Mouse (Mus musculus): Measurements from ENCODE around the gene Bcl2l12. TPM values are rescaled to one million over a fixed set of nuclear protein-coding genes. Genes with fewer than 3 reads are reported as not detected.
A peak's percentile ranks its signal among the peaks of the same experiment; 100 is the strongest.

Gene Bcl2l12
- polyA plus RNA-seq, 1 experiment, result 13.3 TPM

DNA sequence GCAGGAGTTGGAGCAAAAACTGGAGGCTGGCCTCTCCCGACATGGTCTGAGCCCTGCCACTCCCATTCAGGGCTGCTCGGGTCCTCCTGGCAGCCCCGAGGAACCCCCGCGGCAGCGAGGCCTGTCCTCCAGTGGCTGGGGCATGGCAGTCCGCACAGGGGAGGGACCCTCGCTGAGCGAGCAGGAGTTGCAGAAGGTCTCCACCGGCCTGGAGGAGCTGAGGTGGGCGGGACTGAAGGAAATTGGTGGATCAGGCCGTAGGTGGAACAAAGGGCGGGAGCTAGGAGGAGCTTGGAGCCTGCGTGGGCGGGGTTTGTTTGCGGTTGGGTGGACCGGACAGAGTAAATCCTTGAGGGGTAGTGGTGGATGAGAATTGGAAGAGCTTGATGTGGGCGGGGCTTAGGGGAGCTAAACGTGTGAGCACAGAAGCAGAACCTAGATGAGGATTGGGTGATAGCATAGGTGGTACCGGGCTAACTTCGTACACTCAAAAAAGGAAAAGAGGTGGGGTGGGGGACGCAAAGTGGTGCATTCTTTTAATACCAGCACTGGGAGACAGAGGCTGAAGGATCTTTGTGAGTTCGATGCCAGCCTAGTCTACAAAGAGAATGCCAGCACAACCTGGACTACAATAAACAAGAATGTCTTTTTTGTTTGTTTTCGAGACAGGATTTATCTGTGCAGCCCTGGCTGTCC, 45.8 kb downstream of the Bcl2l12 start:
- H3K4me3 ChIP-seq, result peak overlapping the region; percentile 30
- H3ac ChIP-seq (ENCODE audit: control insufficient read depth, insufficient read length), result no peak overlapping the region
- peak overlapping the region; percentile 95 for H3K4me2 ChIP-seq (ENCODE audit: low read depth)
- H3K27me3 ChIP-seq (ENCODE audit: control insufficient read depth, insufficient read depth, insufficient read length), result peaks cover 17% of the 10 kb centered on the region
- H3K79me2 ChIP-seq (ENCODE audit: control insufficient read depth, insufficient read depth), result no peaks in the 10 kb centered on the region
- TF ChIP-seq POLR2A (IDR thresholded peaks at IDR 0.05; ENCODE audit: insufficient read length, low read depth) (peak; percentile 53), MYOG (IDR thresholded peaks at IDR 0.05; ENCODE audit: control insufficient read depth in 1 of 3, insufficient read depth in 1 of 3, insufficient read length in 2 of 3, low read depth in 2 of 3) (no peak)
- H3K36me3 ChIP-seq (ENCODE audit: control insufficient read depth, insufficient read depth), result no peaks in the 10 kb centered on the region

DNA sequence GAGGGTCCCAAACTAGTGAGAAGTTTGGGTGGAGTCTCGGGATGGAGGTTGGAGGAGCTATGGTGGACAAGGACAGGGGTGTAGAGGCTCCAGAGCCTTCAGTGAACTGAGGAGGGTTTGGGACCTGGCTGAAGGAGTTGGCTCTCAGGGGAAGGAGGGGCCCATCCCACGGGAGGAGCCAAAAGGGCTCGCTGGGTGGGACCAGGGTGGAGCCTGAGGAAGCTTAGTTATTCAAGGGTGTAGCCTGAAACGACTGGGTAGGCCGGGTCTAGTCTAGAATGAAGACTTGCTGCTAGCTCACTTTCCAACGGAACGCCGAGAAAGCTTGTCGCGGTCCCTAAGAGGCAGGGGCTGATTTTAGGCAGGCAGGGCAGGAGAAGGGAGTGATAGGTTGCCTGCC, 46.6 kb downstream of the Bcl2l12 start:
- H3ac ChIP-seq (ENCODE audit: control insufficient read depth, insufficient read length), result no peak overlapping the region
- TF ChIP-seq POLR2A (IDR thresholded peaks at IDR 0.05; ENCODE audit: insufficient read length, low read depth) (peak; percentile 46), E2F4 (IDR thresholded peaks at IDR 0.05; ENCODE audit: insufficient read depth) (no peak)
- no peaks in the 10 kb centered on the region for H3K36me3 ChIP-seq (ENCODE audit: control insufficient read depth, insufficient read depth)
- H3K4me3 ChIP-seq, result peak overlapping the region; percentile 30
- peaks cover 25% of the 10 kb centered on the region for H3K27me3 ChIP-seq (ENCODE audit: control insufficient read depth, insufficient read depth, insufficient read length)
- H3K4me2 ChIP-seq (ENCODE audit: low read depth), result peak overlapping the region; percentile 95
- no peaks in the 10 kb centered on the region for H3K79me2 ChIP-seq (ENCODE audit: control insufficient read depth, insufficient read depth)

DNA sequence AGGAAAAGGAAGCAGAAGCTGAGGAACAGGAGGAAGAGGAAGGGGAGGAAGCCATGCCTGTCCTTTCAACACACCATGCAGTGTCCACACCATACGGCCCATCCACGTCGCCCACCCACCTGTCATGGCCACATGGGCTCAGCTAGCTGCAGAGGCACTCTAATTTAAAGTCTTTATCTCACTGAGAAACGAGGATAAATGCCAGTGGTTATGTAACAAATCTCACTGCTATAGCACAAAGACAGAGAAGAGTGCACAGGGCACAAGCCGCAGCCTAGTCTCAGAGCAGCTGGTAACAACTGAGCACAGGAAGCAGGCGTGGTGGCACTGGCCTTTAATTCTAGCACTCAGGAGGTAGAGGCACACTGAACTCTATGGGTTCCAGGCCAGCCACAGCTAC, 48.6 kb downstream of the Bcl2l12 start:
- Histone ChIP-seq H3ac (ENCODE audit: control insufficient read depth, insufficient read length) (no peak overlapping the region), H3K79me2 (ENCODE audit: control insufficient read depth, insufficient read depth) (no peaks in the 10 kb centered on the region), H3K36me3 (ENCODE audit: control insufficient read depth, insufficient read depth) (no peaks in the 10 kb centered on the region), H3K27me3 (ENCODE audit: control insufficient read depth, insufficient read depth, insufficient read length) (peaks cover 35% of the 10 kb centered on the region), H3K4me2 (ENCODE audit: low read depth) (no peak overlapping the region), H3K4me3 (no peak overlapping the region)
- TF ChIP-seq MAX (IDR thresholded peaks at IDR 0.05; ENCODE audit: low read depth) (no peak), POLR2AphosphoS2 (IDR thresholded peaks at IDR 0.05; ENCODE audit: insufficient read length, low read depth) (no peak), POLR2A (IDR thresholded peaks at IDR 0.05; ENCODE audit: insufficient read length, low read depth) (no peak), E2F4 (IDR thresholded peaks at IDR 0.05; ENCODE audit: insufficient read depth) (no peak), TCF12 (IDR thresholded peaks at IDR 0.05; ENCODE audit: insufficient read depth, poor library complexity, severe bottlenecking) (no peak), MYOD1 (IDR thresholded peaks at IDR 0.05; ENCODE audit: control insufficient read depth in 1 of 3, insufficient read length in 2 of 3, low read depth in 2 of 3) (no peak)

DNA sequence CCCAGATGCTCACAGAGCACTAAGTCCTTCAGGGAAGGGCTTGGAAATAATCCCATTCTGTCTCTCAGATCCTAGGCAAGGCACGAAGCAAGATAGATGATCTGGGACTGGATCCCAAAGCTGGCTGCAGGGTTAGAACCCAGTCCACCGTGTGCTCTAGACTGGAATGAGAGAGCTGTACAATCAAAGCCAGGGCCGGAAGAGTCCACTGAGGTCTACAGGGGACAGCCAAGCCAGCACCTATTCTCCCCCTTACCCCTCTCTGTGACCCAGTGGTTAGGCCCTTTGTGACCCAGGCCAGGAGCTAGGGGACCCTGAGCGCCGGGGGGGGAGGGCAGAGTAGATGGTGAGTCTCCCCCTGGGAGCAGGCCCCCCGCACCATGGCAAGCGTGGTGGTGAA, 55.6 kb downstream of the Bcl2l12 start, which contains the start of gene Tsks:
Gene Tsks (plus strand): TSS at position 301 of the 400 bp plus-strand sequence.
- H3K79me2 ChIP-seq (ENCODE audit: control insufficient read depth, insufficient read depth), result no peaks in the 10 kb centered on the region
- H3K4me2 ChIP-seq (ENCODE audit: low read depth), result no peak within 1 kb of the TSS
- TF ChIP-seq E2F4 (IDR thresholded peaks at IDR 0.05; ENCODE audit: insufficient read depth), result no peak
- TF ChIP-seq USF1 (IDR thresholded peaks at IDR 0.05; ENCODE audit: low read depth), result no peak
- TF ChIP-seq REST (IDR thresholded peaks at IDR 0.05; ENCODE audit: insufficient read depth, insufficient read length), result no peak
- TF ChIP-seq MYOD1 (IDR thresholded peaks at IDR 0.05; ENCODE audit: control insufficient read depth in 1 of 3, insufficient read length in 2 of 3, low read depth in 2 of 3), result no peak
- TF ChIP-seq MYOG (IDR thresholded peaks at IDR 0.05; ENCODE audit: control insufficient read depth in 1 of 3, insufficient read depth in 1 of 3, insufficient read length in 2 of 3, low read depth in 2 of 3), result no peak
- TF ChIP-seq POLR2A (IDR thresholded peaks at IDR 0.05; ENCODE audit: insufficient read length, low read depth), result no peak
- no peak for TF ChIP-seq MAX (IDR thresholded peaks at IDR 0.05; ENCODE audit: low read depth)
- no peak for TF ChIP-seq TCF3 (IDR thresholded peaks at IDR 0.05; ENCODE audit: insufficient read length, low read depth)
- no peak for TF ChIP-seq POLR2AphosphoS2 (IDR thresholded peaks at IDR 0.05; ENCODE audit: insufficient read length, low read depth)
- TF ChIP-seq CEBPB (IDR thresholded peaks at IDR 0.05; ENCODE audit: insufficient read depth, poor library complexity, severe bottlenecking), result no peak
- no peak for TF ChIP-seq TCF12 (IDR thresholded peaks at IDR 0.05; ENCODE audit: insufficient read depth, poor library complexity, severe bottlenecking)
- H3ac ChIP-seq (ENCODE audit: control insufficient read depth, insufficient read length), result no peak within 1 kb of the TSS
- no peaks in the 10 kb centered on the region for H3K36me3 ChIP-seq (ENCODE audit: control insufficient read depth, insufficient read depth)
- H3K4me3 ChIP-seq, result no peak within 1 kb of the TSS
- H3K27me3 ChIP-seq (ENCODE audit: control insufficient read depth, insufficient read depth, insufficient read length), result peaks cover 42% of the 10 kb centered on the region

Other genes starting within 250 kb of the Bcl2l12 start
- 0.12 TPM for gene Zfp473, start 247.7 kb downstream of the Bcl2l12 start, polyA plus RNA-seq (2012; fragmentation: generic; extraction: Trizol)
- gene Nup62, start 182.6 kb downstream of the Bcl2l12 start, polyA plus RNA-seq (2012; fragmentation: generic; extraction: Trizol), result 77.0 TPM
- 1.9 TPM for gene Il4i1, start 182.3 kb downstream of the Bcl2l12 start, polyA plus RNA-seq (2012; fragmentation: generic; extraction: Trizol)
- gene Atf5, start 182.1 kb downstream of the Bcl2l12 start, polyA plus RNA-seq (2012; fragmentation: generic; extraction: Trizol), result 939 TPM
- gene Akt1s1, start 149.7 kb downstream of the Bcl2l12 start, polyA plus RNA-seq (2012; fragmentation: generic; extraction: Trizol), result 200 TPM
- gene Tbc1d17, start 149.6 kb downstream of the Bcl2l12 start, polyA plus RNA-seq (2012; fragmentation: generic; extraction: Trizol), result 53.8 TPM
- 47.9 TPM for gene Pnkp, start 141.6 kb downstream of the Bcl2l12 start, polyA plus RNA-seq (2012; fragmentation: generic; extraction: Trizol)
- 298 TPM for gene Ptov1, start 128.9 kb downstream of the Bcl2l12 start, polyA plus RNA-seq (2012; fragmentation: generic; extraction: Trizol)
- gene Med25, start 106.0 kb downstream of the Bcl2l12 start, polyA plus RNA-seq (2012; fragmentation: generic; extraction: Trizol), result 57.4 TPM
- 11.6 TPM for gene Fuz, start 102.6 kb downstream of the Bcl2l12 start, polyA plus RNA-seq (2012; fragmentation: generic; extraction: Trizol)
- 125 TPM for gene Ap2a1, start 69.2 kb downstream of the Bcl2l12 start, polyA plus RNA-seq (2012; fragmentation: generic; extraction: Trizol)
- gene Tsks, start 55.5 kb downstream of the Bcl2l12 start, polyA plus RNA-seq (2012; fragmentation: generic; extraction: Trizol), result not detected
- 2.7 TPM for gene Cpt1c, start 23.9 kb downstream of the Bcl2l12 start, polyA plus RNA-seq (2012; fragmentation: generic; extraction: Trizol)
- gene Prmt1, start 12.1 kb downstream of the Bcl2l12 start, polyA plus RNA-seq (2012; fragmentation: generic; extraction: Trizol), result 729 TPM
- gene Irf3, start 1.1 kb downstream of the Bcl2l12 start, polyA plus RNA-seq (2012; fragmentation: generic; extraction: Trizol), result 45.1 TPM
- 56.7 TPM for gene Scaf1, start 17.7 kb upstream of the Bcl2l12 start, polyA plus RNA-seq (2012; fragmentation: generic; extraction: Trizol)
- 127 TPM for gene Rras, start 19.2 kb upstream of the Bcl2l12 start, polyA plus RNA-seq (2012; fragmentation: generic; extraction: Trizol)
- gene Prr12, start 54.2 kb upstream of the Bcl2l12 start, polyA plus RNA-seq (2012; fragmentation: generic; extraction: Trizol), result 10.2 TPM
- gene Nosip, start 63.7 kb upstream of the Bcl2l12 start, polyA plus RNA-seq (2012; fragmentation: generic; extraction: Trizol), result 66.1 TPM
- 12.9 TPM for gene Prrg2, start 64.0 kb upstream of the Bcl2l12 start, polyA plus RNA-seq (2012; fragmentation: generic; extraction: Trizol)
- 123 TPM for gene Rcn3, start 93.5 kb upstream of the Bcl2l12 start, polyA plus RNA-seq (2012; fragmentation: generic; extraction: Trizol)
- 67.2 TPM for gene Fcgrt, start 105.1 kb upstream of the Bcl2l12 start, polyA plus RNA-seq (2012; fragmentation: generic; extraction: Trizol)
- gene Rps11, start 125.7 kb upstream of the Bcl2l12 start, polyA plus RNA-seq (2012; fragmentation: generic; extraction: Trizol), result 2,217 TPM
- 6,110 TPM for gene Rpl13a, start 130.0 kb upstream of the Bcl2l12 start, polyA plus RNA-seq (2012; fragmentation: generic; extraction: Trizol)
- 3.6 TPM for gene Gm45713, start 137.5 kb upstream of the Bcl2l12 start, polyA plus RNA-seq (2012; fragmentation: generic; extraction: Trizol)
- gene Flt3l, start 137.7 kb upstream of the Bcl2l12 start, polyA plus RNA-seq (2012; fragmentation: generic; extraction: Trizol), result 7.2 TPM
- 81.9 TPM for gene Pih1d1, start 155.6 kb upstream of the Bcl2l12 start, polyA plus RNA-seq (2012; fragmentation: generic; extraction: Trizol)
- gene Aldh16a1, start 155.9 kb upstream of the Bcl2l12 start, polyA plus RNA-seq (2012; fragmentation: generic; extraction: Trizol), result 29.0 TPM
- gene Slc17a7, start 165.2 kb upstream of the Bcl2l12 start, polyA plus RNA-seq (2012; fragmentation: generic; extraction: Trizol), result 3.6 TPM
- 0.04 TPM for gene Gfy, start 180.9 kb upstream of the Bcl2l12 start, polyA plus RNA-seq (2012; fragmentation: generic; extraction: Trizol)
- gene Pth2, start 182.3 kb upstream of the Bcl2l12 start, polyA plus RNA-seq (2012; fragmentation: generic; extraction: Trizol), result not detected
- gene Ccdc155, start 206.2 kb upstream of the Bcl2l12 start, polyA plus RNA-seq (2012; fragmentation: generic; extraction: Trizol), result 2.2 TPM
- 0.08 TPM for gene Dkkl1, start 213.4 kb upstream of the Bcl2l12 start, polyA plus RNA-seq (2012; fragmentation: generic; extraction: Trizol)
- gene Tead2, start 217.0 kb upstream of the Bcl2l12 start, polyA plus RNA-seq (2012; fragmentation: generic; extraction: Trizol), result 93.3 TPM
- gene Cd37, start 240.4 kb upstream of the Bcl2l12 start, polyA plus RNA-seq (2012; fragmentation: generic; extraction: Trizol), result 0.18 TPM
- not detected for gene Slc6a16, start 242.4 kb upstream of the Bcl2l12 start, polyA plus RNA-seq (2012; fragmentation: generic; extraction: Trizol)